Mouse (Mus musculus): ENCODE measurements around the gene Stx18. TPM values are rescaled to one million over a fixed set of nuclear protein-coding genes. Genes with fewer than 3 reads are reported as not detected.

The Stx18 gene
- 48.1 TPM for polyA plus RNA-seq (2021)

- ATAC-seq (peak; percentile 90), DNase-seq (ENCODE audit: low read depth, low spot score) (peak; percentile 78)
- POLR2A ChIA-PET: interaction anchor here (0.9 to 1.4 kb wide), 4 partner anchors 10 to 65 kb away, joined by 3 read pairs; no protein-coding TSS in a partner anchor
- CTCF ChIA-PET: interaction anchor here (0.8 to 1.8 kb wide), 8 partner anchors 11 to 158 kb away, joined by 3 to 9 read pairs (median 4); no protein-coding TSS in a partner anchor
- in situ Hi-C loops (cut with MboI; ENCODE audit: low pct_unique_long_range_greater_than_20kb): no loop called here
- H3K27me3 ChIP-seq: no peaks in the 10 kb centered on the region
- TF ChIP-seq CTCF (IDR thresholded peaks at IDR 0.05): no peak
Observed at GRCm38 (mm10) chr5:38038710-38039592, at the start of gene Stx18. TSS of gene Stx18 (plus strand) at chr5:38038742.

GRCm38 (mm10) chr5:37992346-37992745 lies 46.2 kb upstream of the Stx18 start:
- no peak for ATAC-seq
- H3K27me3 ChIP-seq: no peaks in the 10 kb centered on the region
- no peak for DNase-seq (ENCODE audit: low read depth, low spot score)
- in situ Hi-C loops (cut with MboI; ENCODE audit: low pct_unique_long_range_greater_than_20kb): no loop called here
- TF ChIP-seq CTCF (IDR thresholded peaks at IDR 0.05): no peak
- POLR2A ChIA-PET: interaction anchor here (0.7 kb wide), 1 partner anchor 700 kb away, joined by 4 read pairs; no protein-coding TSS in a partner anchor
- CTCF ChIA-PET: interaction anchor here (0.7 kb wide), 1 partner anchor 14 kb away, joined by 3 read pairs; no protein-coding TSS in a partner anchor

GRCm38 (mm10) chr5:37998805-37999204 lies 39.7 kb upstream of the Stx18 start:
- TF ChIP-seq CTCF (IDR thresholded peaks at IDR 0.05): no peak
- DNase-seq (ENCODE audit: low read depth, low spot score) (no peak), ATAC-seq (no peak)
- H3K27me3 ChIP-seq: no peaks in the 10 kb centered on the region
- in situ Hi-C loops (cut with MboI; ENCODE audit: low pct_unique_long_range_greater_than_20kb): no loop called here
- ChIA-PET POLR2A (no interaction called here), CTCF (no interaction called here)

GRCm38 (mm10) chr5:38002573-38002972 lies 36.0 kb upstream of the Stx18 start:
- H3K27me3 ChIP-seq: no peaks in the 10 kb centered on the region
- TF ChIP-seq CTCF (IDR thresholded peaks at IDR 0.05): no peak

DNA sequence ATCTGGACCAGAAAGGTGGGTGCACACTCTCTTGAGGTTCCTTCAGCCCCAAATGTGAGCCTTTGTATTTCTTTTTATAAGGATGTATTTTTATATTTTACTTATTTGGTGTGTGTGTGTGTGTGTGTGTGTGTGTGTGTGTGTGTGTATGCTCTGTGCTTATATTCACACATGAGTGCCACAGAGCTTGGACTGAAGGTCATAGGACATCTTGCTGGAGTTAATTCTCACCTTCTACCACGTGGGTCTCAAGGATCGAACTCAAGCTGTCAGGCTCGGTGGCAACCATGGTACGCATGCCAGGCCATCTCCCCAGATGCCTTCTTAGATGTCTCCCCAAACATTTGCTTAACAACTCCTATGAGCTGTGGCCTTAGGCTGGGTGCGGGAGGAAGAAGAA lies 33.8 kb upstream of the Stx18 start:
- in situ Hi-C loops (cut with MboI; ENCODE audit: low pct_unique_long_range_greater_than_20kb): no loop called here
- DNase-seq (ENCODE audit: low read depth, low spot score): no peak
- TF ChIP-seq CTCF (IDR thresholded peaks at IDR 0.05): no peak
- H3K27me3 ChIP-seq: no peaks in the 10 kb centered on the region
- CTCF ChIA-PET: interaction anchor here (1.1 to 1.5 kb wide), 2 partner anchors 15 to 19 kb away, joined by 3 read pairs; no protein-coding TSS in a partner anchor
- ATAC-seq: no peak
- POLR2A ChIA-PET: no interaction called here

More at GRCm38 (mm10) chr5:38002573-38002972, 36.0 kb upstream of the Stx18 start:
- POLR2A ChIA-PET: no interaction called here
- no peak for ATAC-seq
- CTCF ChIA-PET: interaction anchor here (1.3 to 2.0 kb wide), 2 partner anchors 14 to 20 kb away, joined by 3 to 4 read pairs; no protein-coding TSS in a partner anchor
- DNase-seq (ENCODE audit: low read depth, low spot score): no peak
- in situ Hi-C loops (cut with MboI; ENCODE audit: low pct_unique_long_range_greater_than_20kb): no loop called here

DNA sequence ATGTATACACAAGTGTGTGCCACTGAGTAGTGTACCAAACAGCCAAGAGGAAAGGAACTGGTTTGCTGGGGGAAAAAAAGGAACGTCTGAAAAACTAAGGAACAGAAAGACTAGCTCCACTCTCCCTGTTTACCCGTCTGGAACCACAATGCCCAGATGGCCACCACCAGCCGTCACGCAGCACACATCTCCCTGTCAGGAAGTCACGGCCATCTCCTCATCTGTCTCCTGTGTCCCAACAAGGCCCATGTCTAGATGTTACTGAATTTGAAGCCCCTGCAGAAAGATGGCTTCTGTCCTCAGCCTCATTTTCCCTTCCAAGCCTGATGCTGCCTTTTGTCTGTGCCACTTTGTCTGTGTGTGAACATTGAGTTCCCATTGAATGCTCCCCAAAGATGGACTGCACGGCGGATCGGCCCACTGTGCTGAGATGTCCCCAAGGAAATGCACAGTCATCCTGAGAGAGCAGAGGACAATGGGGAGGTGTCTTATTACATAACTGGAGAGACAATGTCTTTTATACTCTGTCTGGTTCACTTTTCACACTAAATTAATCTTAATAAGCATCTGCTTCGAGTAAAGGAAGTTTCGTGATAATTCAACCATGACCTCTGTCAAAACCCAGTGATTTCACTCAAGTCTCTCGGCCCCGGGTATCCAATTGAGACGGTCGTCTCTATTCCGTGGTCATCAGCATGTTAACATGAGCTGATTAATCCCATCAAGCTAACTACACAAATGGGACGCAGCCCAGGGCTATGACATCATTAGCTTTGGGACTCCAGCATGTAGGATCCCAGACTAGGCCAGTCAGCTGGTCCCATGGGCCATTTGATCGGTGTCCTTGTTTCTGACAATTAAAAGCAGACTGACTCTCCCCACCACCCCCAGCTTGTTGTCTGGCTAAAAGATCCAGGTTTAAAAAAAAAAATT lies 31.9 kb upstream of the Stx18 start:
- CTCF ChIA-PET: interaction anchor here (1.0 to 1.8 kb wide), 4 partner anchors 12 to 14 kb away, joined by 3 to 5 read pairs (median 4); no protein-coding TSS in a partner anchor
- no peak for TF ChIP-seq CTCF (IDR thresholded peaks at IDR 0.05)
- in situ Hi-C loops (cut with MboI; ENCODE audit: low pct_unique_long_range_greater_than_20kb): no loop called here
- no peak for ATAC-seq
- H3K27me3 ChIP-seq: no peaks in the 10 kb centered on the region
- POLR2A ChIA-PET: interaction anchor here (0.7 to 1.0 kb wide), 3 partner anchors 10 to 176 kb away, joined by 4 read pairs; no protein-coding TSS in a partner anchor
- DNase-seq (ENCODE audit: low read depth, low spot score): peak; percentile 22

GRCm38 (mm10) chr5:38009071-38009470 lies 29.5 kb upstream of the Stx18 start:
- ChIA-PET POLR2A (no interaction called here), CTCF (interaction anchor here (0.7 to 1.4 kb wide), 3 partner anchors 10 to 23 kb away, joined by 3 read pairs; no protein-coding TSS in a partner anchor)
- ATAC-seq: no peak
- in situ Hi-C loops (cut with MboI; ENCODE audit: low pct_unique_long_range_greater_than_20kb): no loop called here
- no peak for TF ChIP-seq CTCF (IDR thresholded peaks at IDR 0.05)
- no peaks in the 10 kb centered on the region for H3K27me3 ChIP-seq
- no peak for DNase-seq (ENCODE audit: low read depth, low spot score)

DNA sequence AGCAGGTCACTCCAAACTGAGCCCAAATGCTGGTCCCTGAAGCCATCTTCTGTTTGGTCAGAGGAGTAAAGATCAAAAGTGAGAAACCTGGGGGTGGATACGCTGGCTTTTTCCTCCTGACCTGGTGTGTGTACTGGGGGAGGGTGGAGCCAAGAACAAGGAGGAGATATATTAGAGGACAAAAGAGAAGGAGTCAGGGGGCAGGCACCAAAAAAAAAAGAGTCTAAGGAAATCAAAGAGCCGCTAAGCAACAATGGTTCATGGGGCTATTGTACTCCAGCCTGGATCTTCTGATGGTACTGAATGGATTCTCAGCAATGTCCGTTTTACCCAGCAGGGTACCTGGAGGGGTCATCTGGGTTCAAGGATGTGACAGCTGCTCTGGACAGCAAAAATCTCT lies 23.6 kb upstream of the Stx18 start:
- CTCF ChIA-PET: no interaction called here
- no peak for ATAC-seq
- DNase-seq (ENCODE audit: low read depth, low spot score): no peak
- POLR2A ChIA-PET: no interaction called here
- no peak for TF ChIP-seq CTCF (IDR thresholded peaks at IDR 0.05)
- in situ Hi-C loops (cut with MboI; ENCODE audit: low pct_unique_long_range_greater_than_20kb): no loop called here
- H3K27me3 ChIP-seq: no peaks in the 10 kb centered on the region

GRCm38 (mm10) chr5:38016945-38017344 lies 21.6 kb upstream of the Stx18 start:
- no peaks in the 10 kb centered on the region for H3K27me3 ChIP-seq
- ChIA-PET CTCF (interaction anchor here (0.9 to 1.7 kb wide), 3 partner anchors 12 to 22 kb away, joined by 3 to 4 read pairs (median 3); partner anchors contain the start of gene Stx18), POLR2A (interaction anchor here (1.5 kb wide), 1 partner anchor 10 kb away, joined by 4 read pairs; no protein-coding TSS in a partner anchor)
- ATAC-seq (peak; percentile 82), DNase-seq (ENCODE audit: low read depth, low spot score) (peak; percentile 62)
- no peak for TF ChIP-seq CTCF (IDR thresholded peaks at IDR 0.05)
- in situ Hi-C loops (cut with MboI; ENCODE audit: low pct_unique_long_range_greater_than_20kb): no loop called here

DNA sequence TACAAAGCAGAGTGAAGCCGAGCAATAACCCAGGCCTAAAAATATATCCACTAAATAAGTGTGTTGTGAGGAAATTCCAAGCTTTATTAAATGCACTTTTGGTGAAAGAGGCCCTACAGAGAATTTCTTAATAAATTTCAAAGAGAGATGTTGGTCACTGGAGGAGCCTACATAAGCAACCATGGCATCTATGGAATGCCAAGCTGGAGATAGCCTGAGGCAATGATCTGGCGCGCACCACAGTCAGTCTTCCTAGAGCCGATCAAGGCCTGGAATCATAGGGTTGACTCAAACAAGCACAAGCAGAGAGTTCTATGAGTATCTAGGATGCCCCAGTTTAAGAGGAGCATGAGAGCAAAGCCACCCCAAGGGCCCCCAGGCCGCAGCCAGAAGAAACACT lies 10.9 kb upstream of the Stx18 start:
- peak; percentile 91 for ATAC-seq
- DNase-seq (ENCODE audit: low read depth, low spot score): peak; percentile 61
- no peaks in the 10 kb centered on the region for H3K27me3 ChIP-seq
- ChIA-PET POLR2A (interaction anchor here (0.6 to 0.9 kb wide), 3 partner anchors 9 to 12 kb away, joined by 3 read pairs; partner anchors contain the start of gene Stx18), CTCF (interaction anchor here (0.8 to 2.6 kb wide), 6 partner anchors 8 to 66 kb away, joined by 3 to 9 read pairs (median 4); partner anchors contain the start of gene Stx18)
- no peak for TF ChIP-seq CTCF (IDR thresholded peaks at IDR 0.05)
- in situ Hi-C loops (cut with MboI; ENCODE audit: low pct_unique_long_range_greater_than_20kb): no loop called here

Measured in Patski (cell line).